Mouse (Mus musculus): ENCODE results near the gene Olfr1000.
"Not testable (repeated sequence)": the region's sequence is repeated elsewhere in the genome, so short reads cannot be mapped to it uniquely, and the experiment has no call there.

Olfr1000 gene

GRCm38 (mm10) chr2:85611803-85612202 lies at the start of gene Olfr1000:
Gene Olfr1000 (minus strand): TSS chr2:85611903.
- no peak for DNase-seq

GRCm38 (mm10) chr2:85650604-85651003 lies 38.9 kb upstream of the Olfr1000 start, which contains the start of gene Olfr1002:
Gene Olfr1002 (minus strand): TSS chr2:85650704.
- DNase-seq: no peak

GRCm38 (mm10) chr2:85588648-85589047 lies 23.1 kb downstream of the Olfr1000 start, which contains the start of gene Olfr998:
Gene Olfr998 (plus strand): TSS chr2:85588948.
- DNase-seq: not testable (repeated sequence)

GRCm38 (mm10) chr2:85578915-85579314 lies 32.8 kb downstream of the Olfr1000 start, which contains the start of gene Olfr996:
Gene Olfr996 (plus strand): TSS chr2:85579215.
- no peak for DNase-seq

DNA sequence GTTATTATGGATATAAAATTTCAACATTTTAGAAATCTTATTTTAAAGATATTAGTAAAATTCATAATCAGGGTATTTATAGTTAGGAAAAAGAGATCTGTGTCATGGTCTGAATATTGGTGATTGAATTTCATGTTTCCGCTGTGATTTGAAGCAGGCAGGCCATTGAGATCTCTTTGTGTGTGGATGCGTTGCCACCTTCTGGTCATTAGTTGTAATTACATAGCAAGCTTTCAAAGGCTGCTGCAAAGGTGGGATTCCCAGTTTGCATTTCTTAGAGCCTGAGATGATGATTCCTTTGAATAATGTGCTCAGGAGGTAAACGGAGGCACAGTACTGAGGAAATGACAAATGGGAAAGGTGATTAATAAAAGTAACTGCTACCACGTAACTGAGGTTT lies 50.5 kb downstream of the Olfr1000 start:
- DNase-seq: peak; percentile 9

GRCm38 (mm10) chr2:85560226-85560625 lies 51.5 kb downstream of the Olfr1000 start:
- DNase-seq: no peak

Measured in right cerebral cortex, postnatal 25 days (tissue).